In genomic region chr1:180863606-180864005, GRCm38 (mm10) we compare ENCODE assay signal across 8 mouse cellular contexts. TPM values are rescaled to one million over a fixed set of nuclear protein-coding genes. Genes with fewer than 3 reads are reported as not detected.
DNase-seq lines count a peak whose midpoint lies in the region; TF ChIP-seq lines count a peak whose summit lies in the region.
"Had no signal": no experiment of that assay in that cellular context is flagged by ENCODE, and none has a peak within 500 bp of the region (broad histone marks: within the 10 kb centered on the region; RNA-seq: fewer than 3 reads in every experiment).

No protein-coding gene starts in this region.

- DNase-seq in kidney, adult 18-20 months = peak; percentile 6
- DNase-seq in kidney, adult 8-10 months = no peak
- DNase-seq in A20 (ENCODE audit: low read depth, low spot score) = peak; percentile 59
- peak; percentile 59 for DNase-seq in CH12.LX (ENCODE audit: extremely low read depth)
- peak; percentile 74 for DNase-seq in embryo, embryonic 10.5 days (ENCODE audit: low spot score)
- DNase-seq in lung, postnatal 25 days (ENCODE audit: low spot score) = peak; percentile 45
- DNase-seq in testis, postnatal 14 days (ENCODE audit: low spot score) = no peak

- no peak overlapping the region for H3K4me3 ChIP-seq in CH12.LX (replicated peaks in 1 of 3; ENCODE audit: low read depth in 2 of 3, low read length in 2 of 3, poor library complexity in 1 of 3)
- H3K4me3 ChIP-seq: lung, embryonic 15.5 days had no signal

- peak; percentile 37 for TF ChIP-seq RAD21 in CH12.LX (IDR thresholded peaks at IDR 0.05; ENCODE audit: low read depth, low read length)

- H3K4me2 ChIP-seq in CH12.LX (ENCODE audit: insufficient read depth, low read depth, poor library complexity, severe bottlenecking) = no peak overlapping the region
- H3K4me2 ChIP-seq: lung, embryonic 15.5 days had no signal

- no peak for TF ChIP-seq POLR2A in CH12.LX (IDR thresholded peaks at IDR 0.05; ENCODE audit: low read depth, low read length)

- in situ Hi-C loops in CH12.LX (cut with MboI; ENCODE audit: low pct_ligation_motif_present, low pct_unique_long_range_greater_than_20kb, low sequenced_read_pairs) = no loop called here

- no peaks in the 10 kb centered on the region for H3K27me3 ChIP-seq in CH12.LX (replicated peaks)
- H3K27me3 ChIP-seq: lung, embryonic 15.5 days had no signal

- dilution Hi-C loops in CH12.LX (cut with MboI; ENCODE audit: extremely low pct_ligation_motif_present, extremely low pct_unique_long_range_greater_than_20kb, low sequenced_read_pairs) = no loop called here

- peak; percentile 69 to 77 for TF ChIP-seq CTCF in CH12.LX (conservative IDR thresholded peaks at IDR 0.05 in 1 of 2, IDR thresholded peaks at IDR 0.05 in 1 of 2; ENCODE audit: low read depth in 2 of 2, low read length in 2 of 2)

- H3K79me2 ChIP-seq in CH12.LX (replicated peaks; ENCODE audit: control insufficient read depth, extremely low read depth, insufficient read depth, poor library complexity, severe bottlenecking) = no peaks in the 10 kb centered on the region; the same call in 1 of the 2 replicates

- H3K4me1 ChIP-seq in CH12.LX (ENCODE audit: control insufficient read depth in 1 of 2, insufficient read depth in 2 of 2) = peaks cover 0 to 3% of the 10 kb centered on the region in 2 experiments; a peak in 1 of 4 replicates
- H3K4me1 ChIP-seq: lung, embryonic 15.5 days had no signal

- TF ChIP-seq EP300 in CH12.LX (IDR thresholded peaks at IDR 0.05; ENCODE audit: low read length) = no peak

- H3K9me3 ChIP-seq in CH12.LX (replicated peaks; ENCODE audit: low read length) = no peaks in the 10 kb centered on the region
- H3K9me3 ChIP-seq: lung, embryonic 15.5 days had no signal

- no peak overlapping the region for H3K9ac ChIP-seq in CH12.LX (ENCODE audit: insufficient read depth, low read depth)
- H3K9ac ChIP-seq: lung, embryonic 15.5 days had no signal

- H3K27ac ChIP-seq in CH12.LX (ENCODE audit: insufficient read depth, low read depth) = no peak overlapping the region
- H3K27ac ChIP-seq: lung, embryonic 15.5 days had no signal

- H3K36me3 ChIP-seq in CH12.LX (replicated peaks in 1 of 2; ENCODE audit: control insufficient read depth in 1 of 2, insufficient read depth in 1 of 2, low read length in 1 of 2) = peaks cover 72 to 93% of the 10 kb centered on the region in 2 experiments

TF ChIP-seq in CH12.LX, 34 proteins besides CTCF, POLR2A, EP300 and RAD21:
- TF ChIP-seq HCFC1 (IDR thresholded peaks at IDR 0.05; ENCODE audit: low read depth, low read length) (no peak), GABPA (IDR thresholded peaks at IDR 0.05; ENCODE audit: insufficient replicate concordance, low read depth, low read length) (no peak), NRF1 (IDR thresholded peaks at IDR 0.05; ENCODE audit: low read depth, low read length) (no peak), SIN3A (IDR thresholded peaks at IDR 0.05; ENCODE audit: low read length) (0 out of 2 replicates have a peak, but pooled peaks have one; percentile 27), PAX5 (IDR thresholded peaks at IDR 0.05; ENCODE audit: low read length) (no peak), SMC3 (IDR thresholded peaks at IDR 0.05; ENCODE audit: low read depth, low read length) (peak; percentile 58), USF2 (conservative IDR thresholded peaks at IDR 0.05; ENCODE audit: low read depth, low read length) (no peak), MAX (IDR thresholded peaks at IDR 0.05; ENCODE audit: low read length) (no peak), CHD1 (IDR thresholded peaks at IDR 0.05; ENCODE audit: low read depth, low read length) (no peak), ETS1 (conservative IDR thresholded peaks at IDR 0.05; ENCODE audit: low read depth, low read length) (no peak), CHD2 (IDR thresholded peaks at IDR 0.05; ENCODE audit: low read length) (no peak), RCOR1 (conservative IDR thresholded peaks at IDR 0.05; ENCODE audit: low read depth, low read length) (0 out of 2 replicates have a peak, but pooled peaks have one; percentile 17), ZMIZ1 (IDR thresholded peaks at IDR 0.05; ENCODE audit: low read depth, low read length) (no peak), MEF2A (IDR thresholded peaks at IDR 0.05; ENCODE audit: borderline replicate concordance, low read depth, low read length) (no peak), ZNF384 (IDR thresholded peaks at IDR 0.05; ENCODE audit: low read depth, low read length) (0 out of 2 replicates have a peak, but pooled peaks have one; percentile 43), ZKSCAN1 (IDR thresholded peaks at IDR 0.05; ENCODE audit: borderline replicate concordance, low read depth, low read length) (no peak), MAFK (IDR thresholded peaks at IDR 0.05; ENCODE audit: insufficient replicate concordance, low read length) (no peak), MAZ (IDR thresholded peaks at IDR 0.05; ENCODE audit: low read depth, low read length) (no peak), TBP (conservative IDR thresholded peaks at IDR 0.05; ENCODE audit: low read depth, low read length) (no peak)

RNA-seq across cellular contexts. Expression of gene Sde2, which starts 12.7 kb away (rescaled TPM):
- total RNA-seq in CH12.LX (2012; rRNA removed) (24.7 and 26.3 TPM in 2 replicates), CH12.LX (2014; rRNA removed) (25.1 and 28.0 TPM in 2 replicates)
- 33.2 and 34.6 TPM in 2 replicates for polyA plus RNA-seq in CH12.LX (2012; ENCODE audit: insufficient read length, low read depth)

RNA-seq across cellular contexts. Expression of gene Lefty2, which starts 29.3 kb away (rescaled TPM):
- not detected in 2 replicates for total RNA-seq in CH12.LX (2012; rRNA removed)
- total RNA-seq in CH12.LX (2014; rRNA removed) = not detected in 2 replicates
- not detected in 2 replicates for polyA plus RNA-seq in CH12.LX (2012; ENCODE audit: insufficient read length, low read depth)

RNA-seq across cellular contexts. Expression of gene Pycr2, which starts 40.5 kb away (rescaled TPM):
- total RNA-seq in CH12.LX (2012; rRNA removed) = 131 and 158 TPM in 2 replicates
- 119 and 133 TPM in 2 replicates for total RNA-seq in CH12.LX (2014; rRNA removed)
- 73.0 and 82.3 TPM in 2 replicates for polyA plus RNA-seq in CH12.LX (2012; ENCODE audit: insufficient read length, low read depth)

RNA-seq across cellular contexts. Expression of gene H3f3a, which starts 49.9 kb away (rescaled TPM):
- total RNA-seq in CH12.LX (2012; rRNA removed) (571 and 590 TPM in 2 replicates), CH12.LX (2014; rRNA removed) (1,420 and 1,540 TPM in 2 replicates)
- polyA plus RNA-seq in CH12.LX (2012; ENCODE audit: insufficient read length, low read depth) = 629 and 715 TPM in 2 replicates

Comparison
In these comparisons a context has a peak if more than half of its experiments do, and no peak if none do; other contexts are left out.
1. DNase-seq: peak in kidney, adult 18-20 months (single experiment), A20 (single experiment), CH12.LX (single experiment), embryo, embryonic 10.5 days (single experiment) and lung, postnatal 25 days (single experiment); none in kidney, adult 8-10 months (0 of 2) and testis, postnatal 14 days (single experiment).